Mouse (Mus musculus): Measurements from ENCODE around the gene Gstt3. TPM values are rescaled to one million over a fixed set of nuclear protein-coding genes. Genes with fewer than 3 reads are reported as not detected.
"Not testable (repeated sequence)": the region's sequence is repeated elsewhere in the genome, so short reads cannot be mapped to it uniquely, and the experiment has no call there.

Gene Gstt3
- polyA plus RNA-seq, 1 experiment from 2014 or later, result 72.6 TPM

DNA sequence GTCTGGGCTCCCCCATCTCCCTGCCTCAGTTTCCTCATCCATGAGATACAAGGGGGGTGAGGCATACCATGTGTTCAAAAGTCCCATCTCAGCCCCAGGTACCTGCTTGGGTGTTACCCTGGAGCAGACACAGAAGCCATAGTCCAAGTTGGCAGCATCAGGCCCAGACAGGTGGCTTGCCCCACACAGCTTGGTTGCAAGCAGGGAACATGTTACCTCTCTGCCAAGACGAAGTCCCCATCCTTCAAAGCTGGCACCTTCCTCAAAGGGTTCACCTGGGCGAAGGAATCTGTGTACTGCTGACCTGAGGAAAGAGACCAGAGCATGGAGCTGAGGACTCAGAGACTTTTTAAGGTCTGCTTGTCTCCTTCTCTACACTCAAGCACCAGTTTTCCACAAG is 3.3 kb downstream of the Gstt3 start:
- H3K36me3 ChIP-seq (ENCODE audit: control insufficient read depth, insufficient read depth, low read length), result no peaks in the 10 kb centered on the region
- H3K4me2 ChIP-seq (replicated peaks; ENCODE audit: low read depth), result no peak overlapping the region
- 84% methylated on average over 2 of the region's 2 CpGs for WGBS
- H3K27me3 ChIP-seq (ENCODE audit: control insufficient read depth, insufficient read depth, low read length), result no peaks in the 10 kb centered on the region
- TF ChIP-seq EP300 (optimal IDR thresholded peaks at IDR 0.05), result no peak
- no peak for TF ChIP-seq CTCF (IDR thresholded peaks at IDR 0.05; ENCODE audit: low read depth)
- H3K9ac ChIP-seq (ENCODE audit: low read length), result no peak overlapping the region
- ATAC-seq (ENCODE audit: low FRiP score, low TSS enrichment) (no peak), DNase-seq (ENCODE audit: low spot score) (no peak)
- no peaks in the 10 kb centered on the region for H3K9me3 ChIP-seq (ENCODE audit: control insufficient read depth, low read length)
- no peak overlapping the region for H3K27ac ChIP-seq (replicated peaks)
- H3K4me3 ChIP-seq (ENCODE audit: low read depth, low read length), result no peak overlapping the region
- no peaks in the 10 kb centered on the region; the same call in 1 of the 2 replicates for H3K4me1 ChIP-seq (replicated peaks; ENCODE audit: control insufficient read depth, insufficient read depth)

DNA sequence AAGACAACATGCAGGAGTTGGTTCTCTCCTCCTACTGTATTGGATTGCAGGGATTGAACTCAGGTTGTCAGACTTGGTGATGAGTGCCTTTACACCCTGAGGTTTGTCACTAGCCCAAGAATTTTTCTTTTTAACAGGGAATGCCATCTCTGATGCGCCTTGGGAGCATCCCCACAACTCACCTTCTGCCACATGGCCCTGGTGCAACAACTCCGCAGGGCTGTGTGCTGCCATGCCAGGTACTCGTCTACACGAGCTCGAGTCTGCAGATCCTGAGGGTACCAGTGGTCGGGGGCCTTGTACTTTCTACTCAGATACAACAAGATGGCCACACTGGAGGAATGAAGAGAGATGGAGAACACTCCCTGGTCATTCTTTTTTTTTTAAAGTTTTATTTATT is 4.7 kb downstream of the Gstt3 start:
- no peak overlapping the region for H3K9ac ChIP-seq (ENCODE audit: low read length)
- H3K4me3 ChIP-seq (ENCODE audit: low read depth, low read length), result no peak overlapping the region
- ATAC-seq (ENCODE audit: low FRiP score, low TSS enrichment), result no peak
- H3K36me3 ChIP-seq (ENCODE audit: control insufficient read depth, insufficient read depth, low read length), result no peaks in the 10 kb centered on the region
- H3K4me2 ChIP-seq (replicated peaks; ENCODE audit: low read depth), result no peak overlapping the region
- H3K27ac ChIP-seq (replicated peaks), result no peak overlapping the region
- WGBS, result 91% methylated on average over 6 of the region's 6 CpGs
- H3K27me3 ChIP-seq (ENCODE audit: control insufficient read depth, insufficient read depth, low read length), result no peaks in the 10 kb centered on the region
- TF ChIP-seq EP300 (optimal IDR thresholded peaks at IDR 0.05), result no peak
- TF ChIP-seq CTCF (IDR thresholded peaks at IDR 0.05; ENCODE audit: low read depth), result no peak
- DNase-seq (ENCODE audit: low spot score), result no peak
- no peaks in the 10 kb centered on the region for H3K9me3 ChIP-seq (ENCODE audit: control insufficient read depth, low read length)
- no peaks in the 10 kb centered on the region; the same call in 1 of the 2 replicates for H3K4me1 ChIP-seq (replicated peaks; ENCODE audit: control insufficient read depth, insufficient read depth)

DNA sequence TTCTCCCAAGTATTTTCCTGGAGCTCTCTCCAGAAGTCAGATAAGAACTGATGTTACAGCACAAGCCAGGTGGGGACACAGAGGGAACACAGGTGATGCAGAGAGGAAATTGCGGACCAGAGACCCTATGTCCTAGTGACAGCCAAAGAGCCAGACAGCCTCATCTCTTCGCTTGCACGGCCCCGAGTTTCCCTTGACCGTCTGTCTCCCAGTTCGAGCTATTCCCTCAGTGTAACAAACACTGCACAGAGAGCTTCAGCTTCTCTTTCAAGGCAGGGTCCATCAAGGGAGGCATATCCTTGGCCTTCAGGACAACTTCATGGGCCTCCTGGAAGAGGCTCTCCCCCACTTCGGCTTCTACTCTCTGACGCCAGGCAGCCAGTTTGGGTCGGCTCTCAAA is 6.6 kb downstream of the Gstt3 start:
- H3K36me3 ChIP-seq (ENCODE audit: control insufficient read depth, insufficient read depth, low read length), result no peaks in the 10 kb centered on the region
- H3K4me1 ChIP-seq (replicated peaks; ENCODE audit: control insufficient read depth, insufficient read depth), result no peaks in the 10 kb centered on the region
- H3K9me3 ChIP-seq (ENCODE audit: control insufficient read depth, low read length), result no peaks in the 10 kb centered on the region
- WGBS, result 90% methylated on average over 9 of the region's 9 CpGs
- H3K27ac ChIP-seq (replicated peaks), result no peak overlapping the region
- H3K27me3 ChIP-seq (ENCODE audit: control insufficient read depth, insufficient read depth, low read length), result no peaks in the 10 kb centered on the region
- no peak for TF ChIP-seq CTCF (IDR thresholded peaks at IDR 0.05; ENCODE audit: low read depth)
- TF ChIP-seq EP300 (optimal IDR thresholded peaks at IDR 0.05), result no peak
- DNase-seq (ENCODE audit: low spot score), result no peak
- H3K4me3 ChIP-seq (ENCODE audit: low read depth, low read length), result no peak overlapping the region
- no peak overlapping the region for H3K9ac ChIP-seq (ENCODE audit: low read length)
- no peak for ATAC-seq (ENCODE audit: low FRiP score, low TSS enrichment)
- no peak overlapping the region for H3K4me2 ChIP-seq (replicated peaks; ENCODE audit: low read depth)

DNA sequence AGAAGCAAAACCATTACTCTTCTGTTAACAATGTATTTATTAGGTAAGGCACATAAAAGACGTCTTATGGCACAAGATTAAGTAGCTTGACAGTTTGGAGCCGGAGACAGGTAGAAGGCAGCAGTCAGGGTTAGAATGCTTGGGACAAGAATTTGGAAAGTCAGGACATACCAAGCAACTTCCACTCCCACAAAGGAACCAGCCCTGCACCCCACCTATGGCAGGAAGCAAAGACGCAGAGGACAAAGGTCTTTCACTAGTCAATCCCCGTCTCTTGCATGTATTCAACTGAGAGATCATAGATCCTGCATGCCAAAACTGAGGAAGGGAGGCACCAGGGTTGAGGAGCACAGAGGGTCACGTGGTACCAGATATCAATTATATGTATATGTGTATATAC is 7.1 kb downstream of the Gstt3 start:
- 81% methylated on average over 5 of the region's 5 CpGs for WGBS
- DNase-seq (ENCODE audit: low spot score) (no peak), ATAC-seq (ENCODE audit: low FRiP score, low TSS enrichment) (no peak)
- Histone ChIP-seq H3K9me3 (ENCODE audit: control insufficient read depth, low read length) (no peaks in the 10 kb centered on the region), H3K4me1 (replicated peaks; ENCODE audit: control insufficient read depth, insufficient read depth) (no peaks in the 10 kb centered on the region), H3K27ac (replicated peaks) (0 out of 2 replicates have a peak overlapping the region, but pooled peaks have one; percentile 1), H3K9ac (ENCODE audit: low read length) (no peak overlapping the region), H3K4me2 (replicated peaks; ENCODE audit: low read depth) (no peak overlapping the region), H3K36me3 (ENCODE audit: control insufficient read depth, insufficient read depth, low read length) (no peaks in the 10 kb centered on the region), H3K27me3 (ENCODE audit: control insufficient read depth, insufficient read depth, low read length) (no peaks in the 10 kb centered on the region), H3K4me3 (ENCODE audit: low read depth, low read length) (no peak overlapping the region)
- TF ChIP-seq EP300 (optimal IDR thresholded peaks at IDR 0.05), result no peak
- TF ChIP-seq CTCF (IDR thresholded peaks at IDR 0.05; ENCODE audit: low read depth), result no peak

DNA sequence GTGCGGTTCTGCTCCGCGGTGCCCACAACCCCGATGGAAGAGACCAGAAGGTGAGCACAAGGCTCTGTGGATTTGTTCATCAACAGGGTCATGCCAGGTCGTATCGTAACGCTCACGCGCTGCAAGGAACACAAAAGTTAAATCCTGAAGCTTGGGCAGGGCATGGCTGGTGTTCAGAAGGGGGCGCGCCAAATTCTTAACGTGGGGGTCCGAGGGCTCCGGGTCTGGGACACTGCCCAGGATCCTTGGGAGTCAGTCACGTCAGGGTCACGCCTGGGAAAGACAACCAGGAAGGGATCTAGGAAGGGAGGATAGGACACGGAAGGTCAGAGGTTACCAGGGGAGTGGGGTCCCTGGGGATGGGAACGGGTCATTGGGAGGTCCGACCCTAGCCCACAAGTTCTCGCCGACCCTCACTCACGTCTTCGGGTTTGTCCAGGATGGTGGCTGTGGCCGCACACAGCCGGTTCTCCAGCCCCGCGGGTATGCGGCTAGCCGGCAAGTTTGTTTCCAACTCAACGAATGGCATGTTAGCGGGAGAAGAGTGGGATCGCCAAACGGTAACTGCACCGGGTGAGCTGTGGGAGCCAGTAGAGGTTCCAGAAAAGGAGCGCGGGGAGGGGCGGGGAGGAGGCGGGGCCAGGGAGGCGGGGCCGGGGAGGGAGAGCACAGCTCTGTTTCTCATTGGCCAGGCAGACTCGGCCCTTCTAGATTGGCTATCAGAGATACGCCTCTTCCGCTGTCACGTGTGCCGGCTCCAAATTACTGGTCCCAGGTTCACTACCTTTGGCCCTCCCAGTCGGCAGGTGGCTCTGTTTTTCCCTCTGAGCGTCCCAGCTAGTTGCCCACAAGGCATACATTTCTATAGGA is 8.2 kb downstream of the Gstt3 start, which contains the start of gene Ddt:
TSS of gene Ddt (minus strand) at position 620 of the 870 bp plus-strand sequence.
- Histone ChIP-seq H3K4me1 (replicated peaks; ENCODE audit: control insufficient read depth, insufficient read depth) (no peaks in the 10 kb centered on the region), H3K27me3 (ENCODE audit: control insufficient read depth, insufficient read depth, low read length) (no peaks in the 10 kb centered on the region), H3K9me3 (ENCODE audit: control insufficient read depth, low read length) (no peaks in the 10 kb centered on the region), H3K36me3 (ENCODE audit: control insufficient read depth, insufficient read depth, low read length) (no peaks in the 10 kb centered on the region), H3K9ac (ENCODE audit: low read length) (peak within 1 kb of the TSS; percentile 65), H3K27ac (replicated peaks) (peak within 1 kb of the TSS; percentile 65; the same call in 1 of the 2 replicates), H3K4me3 (ENCODE audit: low read depth, low read length) (peak within 1 kb of the TSS; percentile 67), H3K4me2 (replicated peaks; ENCODE audit: low read depth) (peak within 1 kb of the TSS; percentile 99)
- under 1% methylated on average over 46 of the region's 47 CpGs for WGBS
- ATAC-seq (ENCODE audit: low FRiP score, low TSS enrichment) (peak; percentile 94), DNase-seq (ENCODE audit: low spot score) (peak; percentile 97)
- TF ChIP-seq CTCF (IDR thresholded peaks at IDR 0.05; ENCODE audit: low read depth) (peak; percentile 58), EP300 (optimal IDR thresholded peaks at IDR 0.05) (no peak)

DNA sequence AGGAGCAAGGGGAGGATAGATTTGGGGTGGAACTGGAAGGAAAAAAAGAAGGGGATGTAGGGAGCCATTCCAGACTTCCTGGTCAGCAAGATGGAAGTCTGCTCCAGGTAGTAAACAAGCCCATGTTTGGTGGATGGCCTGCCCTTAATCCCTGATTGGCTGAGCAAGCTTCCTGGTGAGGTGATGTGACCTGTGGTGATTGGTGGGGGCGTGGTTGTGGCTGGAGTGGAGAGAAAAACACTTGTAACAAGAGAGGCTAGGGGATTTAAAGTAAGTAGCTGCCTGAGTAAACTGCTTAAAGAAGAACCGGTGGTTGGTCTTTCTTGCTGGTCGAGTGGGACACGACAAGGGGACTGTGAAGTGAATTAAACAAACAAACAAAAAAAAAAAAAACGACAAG is 13.5 kb downstream of the Gstt3 start:
- not testable (repeated sequence) for H3K9me3 ChIP-seq (ENCODE audit: control insufficient read depth, low read length); H3K9ac ChIP-seq (ENCODE audit: low read length); ATAC-seq (ENCODE audit: low FRiP score, low TSS enrichment); H3K27me3 ChIP-seq (ENCODE audit: control insufficient read depth, insufficient read depth, low read length); H3K27ac ChIP-seq (replicated peaks); H3K4me1 ChIP-seq (replicated peaks; ENCODE audit: control insufficient read depth, insufficient read depth); H3K4me3 ChIP-seq (ENCODE audit: low read depth, low read length); H3K36me3 ChIP-seq (ENCODE audit: control insufficient read depth, insufficient read depth, low read length); H3K4me2 ChIP-seq (replicated peaks; ENCODE audit: low read depth)
- 31% methylated on average over 5 of the region's 5 CpGs for WGBS
- DNase-seq (ENCODE audit: low spot score), result peak; percentile 56
